Mouse (Mus musculus) heart, adult 18-20 months (tissue): ENCODE results near the gene Dand5. TPM values are rescaled to one million over a fixed set of nuclear protein-coding genes. Genes with fewer than 3 reads are reported as not detected.

Experiments used
- DNase-seq, 2 experiments: peaks; one replicate each; pipeline ENCODE4 v3.0.0; 2021 to 2022; ENCODE audit warnings: mixed read lengths in 1 of 2
- microRNA-seq, 2 experiments: library from miRNA; unstranded; fragments of <30 nt; microRNA quantifications; one replicate each; pipeline ENCODE4 v1.2.0; 2022
- total RNA-seq, 2 experiments: library from RNA; stranded (reverse); gene quantifications; 2 replicates each; pipeline ENCODE4 v1.2.3; 2021

Gene Dand5
- total RNA-seq, 2 experiments from 2014 or later: 10.0 to 13.2 TPM

GRCm38 (mm10) chr8:84770100-84770953 is 52.3 kb downstream of the Dand5 start:
- DNase-seq: no peak

GRCm38 (mm10) chr8:84769324-84769723 is 53.3 kb downstream of the Dand5 start:
- peak in 1 of 2 experiments; percentile 61 for DNase-seq

- DNase-seq: no peak
Measured at GRCm38 (mm10) chr8:84768343-84769095, 54.1 kb downstream of the Dand5 start.

GRCm38 (mm10) chr8:84767221-84767620 is 55.4 kb downstream of the Dand5 start:
- no peak for DNase-seq

GRCm38 (mm10) chr8:84766422-84766821 is 56.2 kb downstream of the Dand5 start:
- DNase-seq: peak; percentile 61 to 63

- DNase-seq: no peak
Measured at GRCm38 (mm10) chr8:84765629-84766028, 57.0 kb downstream of the Dand5 start.

Small RNAs within 50 kb of the gene (microRNA-seq; reads per million reads assigned to microRNA genes)
- 1.1 to 3.8 reads per million in 2 experiments for gene Mir7069

Other genes with a start within 250 kb of the Dand5 start
- gene Ier2, start 160.0 kb downstream of the Dand5 start, total RNA-seq: 10 to 100 TPM; 11.2 to 13.4 TPM
- 10 to 100 TPM; 34.2 to 45.1 TPM for gene Trmt1, start 136.5 kb downstream of the Dand5 start, total RNA-seq
- 10 to 100 TPM; 31.4 to 32.7 TPM for gene Nacc1, start 135.0 kb downstream of the Dand5 start, total RNA-seq
- 1 to 10 TPM; 3.1 to 4.4 TPM for gene Lyl1, start 121.4 kb downstream of the Dand5 start, total RNA-seq
- under 1 TPM; 0.40 to 0.69 TPM for gene G430095P16Rik, start 99.8 kb downstream of the Dand5 start, total RNA-seq
- gene Nfix, start 22.5 kb downstream of the Dand5 start, total RNA-seq: 100 to 1,000 TPM; 250 to 260 TPM
- 10 to 100 TPM; 31.5 to 35.7 TPM for gene Gadd45gip1, start 8.7 kb upstream of the Dand5 start, total RNA-seq
- gene Rad23a, start 17.8 kb upstream of the Dand5 start, total RNA-seq: 10 to 100 TPM; 88.5 to 96.7 TPM
- gene Calr, start 24.1 kb upstream of the Dand5 start, total RNA-seq: 100 to 1,000 TPM; 297 to 306 TPM
- gene Farsa, start 34.2 kb upstream of the Dand5 start, total RNA-seq: 10 to 100 TPM; 22.6 to 22.9 TPM
- gene Syce2, start 49.3 kb upstream of the Dand5 start, total RNA-seq: 1 to 10 TPM; 4.4 to 4.9 TPM
- gene Gcdh, start 71.1 kb upstream of the Dand5 start, total RNA-seq: 10 to 100 TPM; 79.9 to 84.2 TPM
- not detected for gene Klf1, start 79.1 kb upstream of the Dand5 start, total RNA-seq
- gene Dnase2a, start 85.7 kb upstream of the Dand5 start, total RNA-seq: 10 to 100 TPM in 1 of 2 experiments, 1 to 10 TPM in 1; 9.5 to 11.0 TPM
- under 1 TPM; 0.10 TPM for gene Mast1, start 114.5 kb upstream of the Dand5 start, total RNA-seq
- gene Rtbdn, start 124.2 kb upstream of the Dand5 start, total RNA-seq: not detected
- gene Gm49661, start 146.6 kb upstream of the Dand5 start, total RNA-seq: 1 to 10 TPM in 1 of 2 experiments, not detected in 1; 2.3 TPM
- 100 to 1,000 TPM; 648 to 740 TPM for gene Prdx2, start 146.8 kb upstream of the Dand5 start, total RNA-seq
- 10 to 100 TPM; 45.6 to 48.4 TPM for gene Rnaseh2a, start 146.9 kb upstream of the Dand5 start, total RNA-seq
- gene Junb, start 155.9 kb upstream of the Dand5 start, total RNA-seq: 10 to 100 TPM; 11.0 to 13.9 TPM
- gene Hook2, start 167.8 kb upstream of the Dand5 start, total RNA-seq: 1 to 10 TPM; 2.7 TPM
- not detected for gene Best2, start 191.7 kb upstream of the Dand5 start, total RNA-seq
- gene Asna1, start 202.5 kb upstream of the Dand5 start, total RNA-seq: 10 to 100 TPM; 64.7 to 67.3 TPM
- 10 to 100 TPM; 84.5 to 87.7 TPM for gene Trir, start 204.0 kb upstream of the Dand5 start, total RNA-seq
- gene Tnpo2, start 214.1 kb upstream of the Dand5 start, total RNA-seq: 10 to 100 TPM; 24.1 to 31.2 TPM
- 1 to 10 TPM; 2.7 to 3.2 TPM for gene Fbxw9, start 237.2 kb upstream of the Dand5 start, total RNA-seq
- not detected for gene Gm5741, start 245.2 kb upstream of the Dand5 start, total RNA-seq
- 10 to 100 TPM; 36.5 to 36.6 TPM for gene Dhps, start 248.9 kb upstream of the Dand5 start, total RNA-seq